Mouse (Mus musculus) liver, postnatal 0 days (tissue): ENCODE data around the gene Psmc3ip.

Experiments
- CTCF ChIP-seq: sonication (generic); IDR thresholded peaks from 2 replicates; pipeline ENCODE4 v1.5.1; 2016; ENCODE audit warnings: antibody characterized with exemption, low read depth
- EP300 ChIP-seq: IDR thresholded peaks from 2 replicates; pipeline ENCODE4 v1.6.1; 2016; ENCODE audit warnings: antibody characterized with exemption, low read depth, mild to moderate bottlenecking

GRCm38 (mm10) chr11:101140164-101140819, 45.1 kb upstream of the Psmc3ip start:
- TF ChIP-seq CTCF (no peak), EP300 (no peak)
